Mouse (Mus musculus): ENCODE measurements at regions not wholly inside any gene's neighbourhood (a gene's known extent, or its start where the extent isn't known, plus 50 kb on each side); places are given as distances from the start of the nearest gene placed in this dataset.

DNA sequence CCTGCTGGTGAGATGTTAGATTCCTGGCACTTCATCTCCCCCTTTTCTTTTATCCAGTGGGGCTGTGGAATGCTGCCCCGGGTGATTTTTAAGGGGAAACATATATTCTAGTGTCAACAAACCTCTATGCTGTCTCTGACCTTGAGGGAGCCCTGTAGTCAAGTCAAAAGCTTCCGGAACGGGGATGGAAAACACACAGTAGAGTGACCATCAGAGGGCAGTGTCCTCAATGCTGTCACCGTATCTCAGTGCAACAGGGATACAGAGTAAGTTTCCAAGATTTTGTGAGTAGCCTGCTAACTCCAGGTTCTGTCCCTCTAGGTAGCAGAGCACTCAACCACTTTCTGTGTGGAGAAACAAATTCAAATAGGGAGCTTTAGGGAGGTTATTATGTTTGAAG lies 555.7 kb upstream of the BB014433 start:
- no peak for TF ChIP-seq CTCF (IDR thresholded peaks at IDR 0.05; ENCODE audit: low read depth, low read length)
- no peak for TF ChIP-seq POLR2A (IDR thresholded peaks at IDR 0.05; ENCODE audit: extremely low read depth, insufficient read depth, low read length)

Measured in liver, adult 2 months (tissue).